Mouse (Mus musculus) lung, adult 2 months (tissue): ENCODE results near the gene Prss38. TPM values are rescaled to one million over a fixed set of nuclear protein-coding genes. Genes with fewer than 3 reads are reported as not detected.

Experiments used
- DNase-seq: peaks from one replicate; pipeline ENCODE4 v3.0.0; 2022
- H3K4me1 ChIP-seq: fragments of 200-500 bp; 2 replicates; pipeline ENCODE4 v1.6.1; 2011; ENCODE audit warnings: low read length; ENCODE audit not compliant: control insufficient read depth, insufficient read depth
- H3K4me3 ChIP-seq: fragments of 200-500 bp; replicated peaks from 2 replicates; pipeline ENCODE3; 2011; ENCODE audit warnings: low read depth, mild to moderate bottlenecking, control low read depth, low read length; ENCODE audit errors: extremely low read depth
- CTCF ChIP-seq: fragments of 200-500 bp; IDR thresholded peaks from 2 replicates; pipeline ENCODE4 v1.5.1; 2011; ENCODE audit warnings: mild to moderate bottlenecking, low read length, control low read depth; ENCODE audit not compliant: insufficient read depth
- POLR2A ChIP-seq: fragments of 200-500 bp; IDR thresholded peaks from 2 replicates; pipeline ENCODE4 v1.6.1; 2011; ENCODE audit warnings: low read depth, mild to moderate bottlenecking, control low read depth, low read length, borderline replicate concordance; ENCODE audit errors: extremely low read depth
- WGBS: fragments of 180-500 bp; shearing (Covaris S2); methylation state at CpG from one replicate; pipeline ENCODE4 v1.1.7; 2018; 5-methylcytosine and 5-hydroxymethylcytosine counted together
- polyA plus RNA-seq: library from polyadenylated mRNA; depleted of rRNA; stranded (reverse); fragments of >200 nt; gene quantifications from 2 replicates; pipeline ENCODE4 v1.2.3, GENCODE M21; 2012; rRNA removed

Prss38 gene
- not detected in 2 replicates for polyA plus RNA-seq

GRCm38 (mm10) chr11:59375475-59375874 is at the start of gene Prss38:
Gene Prss38, minus strand, starts transcription at chr11:59375657.
- TF ChIP-seq CTCF, result no peak
- no peak for TF ChIP-seq POLR2A
- DNase-seq, result no peak
- no peaks in the 10 kb centered on the region for H3K4me1 ChIP-seq
- H3K4me3 ChIP-seq, result no peak within 1 kb of the TSS
- 83% methylated on average over 16 of the region's 16 CpGs for WGBS

GRCm38 (mm10) chr11:59423010-59423588 is 47.6 kb upstream of the Prss38 start:
- WGBS, result 79% methylated on average over 5 of the region's 5 CpGs

GRCm38 (mm10) chr11:59421967-59422366 is 46.5 kb upstream of the Prss38 start:
- TF ChIP-seq CTCF, result no peak
- no peak for TF ChIP-seq POLR2A
- Histone ChIP-seq H3K4me1 (peaks cover 2% of the 10 kb centered on the region; the same call in 1 of the 2 replicates), H3K4me3 (no peak overlapping the region)
- no peak for DNase-seq
- 73% methylated on average over 2 of the region's 2 CpGs for WGBS

More at GRCm38 (mm10) chr11:59423010-59423588, 47.6 kb upstream of the Prss38 start:
- peaks cover 2% of the 10 kb centered on the region; the same call in 1 of the 2 replicates for H3K4me1 ChIP-seq
- H3K4me3 ChIP-seq, result no peak overlapping the region
- TF ChIP-seq CTCF (no peak), POLR2A (no peak)
- DNase-seq, result no peak

GRCm38 (mm10) chr11:59421436-59421835 is 46.0 kb upstream of the Prss38 start:
- Histone ChIP-seq H3K4me3 (no peak overlapping the region), H3K4me1 (peaks cover 2% of the 10 kb centered on the region; the same call in 1 of the 2 replicates)
- WGBS, result 50% methylated on average over 8 of the region's 8 CpGs
- no peak for DNase-seq
- TF ChIP-seq POLR2A, result no peak
- TF ChIP-seq CTCF, result no peak

GRCm38 (mm10) chr11:59418708-59419107 is 43.3 kb upstream of the Prss38 start:
- WGBS, result 64% methylated on average over 5 of the region's 5 CpGs

GRCm38 (mm10) chr11:59412999-59413863 is 37.8 kb upstream of the Prss38 start:
- WGBS, result 83% methylated on average over 13 of the region's 13 CpGs
- no peak for DNase-seq
- Histone ChIP-seq H3K4me3 (no peak overlapping the region), H3K4me1 (peaks cover 7% of the 10 kb centered on the region; the same call in 1 of the 2 replicates)
- TF ChIP-seq POLR2A, result no peak
- no peak for TF ChIP-seq CTCF

More at GRCm38 (mm10) chr11:59418708-59419107, 43.3 kb upstream of the Prss38 start:
- Histone ChIP-seq H3K4me3 (no peak overlapping the region), H3K4me1 (no peaks in the 10 kb centered on the region; the same call in 1 of the 2 replicates)
- TF ChIP-seq POLR2A (no peak), CTCF (no peak)
- DNase-seq, result no peak

GRCm38 (mm10) chr11:59412058-59412457 is 36.6 kb upstream of the Prss38 start:
- Histone ChIP-seq H3K4me1 (peaks cover 7% of the 10 kb centered on the region; the same call in 1 of the 2 replicates), H3K4me3 (no peak overlapping the region)
- TF ChIP-seq POLR2A (no peak), CTCF (no peak)
- DNase-seq, result no peak
- 70% methylated on average over 6 of the region's 6 CpGs for WGBS

GRCm38 (mm10) chr11:59410851-59411250 is 35.4 kb upstream of the Prss38 start:
- TF ChIP-seq CTCF (no peak), POLR2A (no peak)
- DNase-seq, result no peak
- Histone ChIP-seq H3K4me1 (peaks cover 7% of the 10 kb centered on the region; the same call in 1 of the 2 replicates), H3K4me3 (no peak overlapping the region)
- WGBS, result 39% methylated on average over 2 of the region's 2 CpGs

- no peak for DNase-seq
- WGBS, result 84% methylated on average over 1 of the region's 1 CpGs
These were observed 30.3 kb upstream of the Prss38 start for GRCm38 (mm10) chr11:59405761-59406160.

More at GRCm38 (mm10) chr11:59405761-59406160, 30.3 kb upstream of the Prss38 start:
- no peak overlapping the region for H3K4me3 ChIP-seq
- H3K4me1 ChIP-seq, result peaks cover 4% of the 10 kb centered on the region; the same call in 1 of the 2 replicates
- TF ChIP-seq POLR2A, result no peak
- TF ChIP-seq CTCF, result no peak
